Mouse (Mus musculus): ENCODE data around the gene Paxx. TPM values are rescaled to one million over a fixed set of nuclear protein-coding genes. Genes with fewer than 3 reads are reported as not detected.

The Paxx gene
- polyA plus RNA-seq, 1 experiment, result 49.0 TPM

GRCm38 (mm10) chr2:25442682-25443081 lies 18.2 kb downstream of the Paxx start:
- no peak for DNase-seq
- no peaks in the 10 kb centered on the region for H3K4me1 ChIP-seq (ENCODE audit: control insufficient read depth, insufficient read depth, low read length)
- 88% methylated on average over 14 of the region's 14 CpGs for WGBS
- no peaks in the 10 kb centered on the region for H3K27me3 ChIP-seq (replicated peaks; ENCODE audit: control insufficient read depth, insufficient read depth, low read length)
- no peak overlapping the region for H3K4me3 ChIP-seq (ENCODE audit: insufficient read depth, low read depth, low read length)
- H3K27ac ChIP-seq (ENCODE audit: insufficient read depth, low read depth, low read length), result no peak overlapping the region
- H3K36me3 ChIP-seq (ENCODE audit: control insufficient read depth, insufficient read depth, low read length), result no peaks in the 10 kb centered on the region
- TF ChIP-seq CTCF (conservative IDR thresholded peaks at IDR 0.05; ENCODE audit: insufficient read depth, insufficient read length, low read depth, low read length) (no peak), POLR2A (IDR thresholded peaks at IDR 0.05; ENCODE audit: low read depth, low read length) (no peak)

GRCm38 (mm10) chr2:25441067-25441466 lies 19.8 kb downstream of the Paxx start:
- no peak for TF ChIP-seq POLR2A (IDR thresholded peaks at IDR 0.05; ENCODE audit: low read depth, low read length)
- WGBS, result 84% methylated on average over 20 of the region's 20 CpGs
- no peak for DNase-seq
- no peaks in the 10 kb centered on the region for H3K36me3 ChIP-seq (ENCODE audit: control insufficient read depth, insufficient read depth, low read length)
- H3K27me3 ChIP-seq (replicated peaks; ENCODE audit: control insufficient read depth, insufficient read depth, low read length), result no peaks in the 10 kb centered on the region
- no peaks in the 10 kb centered on the region for H3K4me1 ChIP-seq (ENCODE audit: control insufficient read depth, insufficient read depth, low read length)
- H3K4me3 ChIP-seq (ENCODE audit: insufficient read depth, low read depth, low read length), result no peak overlapping the region
- H3K27ac ChIP-seq (ENCODE audit: insufficient read depth, low read depth, low read length), result no peak overlapping the region

GRCm38 (mm10) chr2:25436286-25436820 lies 24.5 kb downstream of the Paxx start:
- Histone ChIP-seq H3K4me3 (ENCODE audit: insufficient read depth, low read depth, low read length) (no peak overlapping the region), H3K36me3 (ENCODE audit: control insufficient read depth, insufficient read depth, low read length) (no peaks in the 10 kb centered on the region), H3K27ac (ENCODE audit: insufficient read depth, low read depth, low read length) (no peak overlapping the region), H3K4me1 (ENCODE audit: control insufficient read depth, insufficient read depth, low read length) (no peaks in the 10 kb centered on the region), H3K27me3 (replicated peaks; ENCODE audit: control insufficient read depth, insufficient read depth, low read length) (no peaks in the 10 kb centered on the region)
- DNase-seq, result no peak
- TF ChIP-seq CTCF (conservative IDR thresholded peaks at IDR 0.05; ENCODE audit: insufficient read depth, insufficient read length, low read depth, low read length) (no peak), POLR2A (IDR thresholded peaks at IDR 0.05; ENCODE audit: low read depth, low read length) (no peak)
- 80% methylated on average over 10 of the region's 10 CpGs for WGBS

GRCm38 (mm10) chr2:25434292-25434691 lies 26.6 kb downstream of the Paxx start:
- no peaks in the 10 kb centered on the region for H3K36me3 ChIP-seq (ENCODE audit: control insufficient read depth, insufficient read depth, low read length)
- H3K4me1 ChIP-seq (ENCODE audit: control insufficient read depth, insufficient read depth, low read length), result peaks cover 13% of the 10 kb centered on the region; the same call in 1 of the 2 replicates

DNA sequence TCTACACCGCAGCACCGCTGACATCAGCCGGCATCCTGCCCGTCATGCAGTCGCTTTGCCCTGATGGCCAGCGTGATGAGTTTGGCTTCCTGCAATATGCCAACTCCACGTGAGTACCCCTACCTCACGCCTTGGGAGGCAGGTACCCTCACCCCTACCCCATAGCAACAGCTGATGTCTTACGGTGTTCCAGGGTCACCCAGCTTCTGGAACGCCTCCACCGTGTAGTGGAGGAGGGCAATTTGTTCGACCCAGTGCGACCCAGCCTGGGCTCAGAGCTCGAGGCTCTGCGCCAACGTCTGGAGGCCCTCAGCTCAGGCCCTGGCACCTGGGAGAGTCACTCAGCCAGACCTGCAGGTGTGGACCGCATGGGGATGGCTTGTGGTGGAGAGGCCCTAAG lies 27.8 kb downstream of the Paxx start:
- no peaks in the 10 kb centered on the region for H3K36me3 ChIP-seq (ENCODE audit: control insufficient read depth, insufficient read depth, low read length)
- H3K27me3 ChIP-seq (replicated peaks; ENCODE audit: control insufficient read depth, insufficient read depth, low read length), result no peaks in the 10 kb centered on the region
- WGBS, result 84% methylated on average over 17 of the region's 17 CpGs
- no peak for DNase-seq
- no peak overlapping the region for H3K27ac ChIP-seq (ENCODE audit: insufficient read depth, low read depth, low read length)
- TF ChIP-seq POLR2A (IDR thresholded peaks at IDR 0.05; ENCODE audit: low read depth, low read length) (no peak), CTCF (conservative IDR thresholded peaks at IDR 0.05; ENCODE audit: insufficient read depth, insufficient read length, low read depth, low read length) (no peak)
- no peak overlapping the region for H3K4me3 ChIP-seq (ENCODE audit: insufficient read depth, low read depth, low read length)
- H3K4me1 ChIP-seq (ENCODE audit: control insufficient read depth, insufficient read depth, low read length), result peaks cover 13% of the 10 kb centered on the region; the same call in 1 of the 2 replicates

More at GRCm38 (mm10) chr2:25434292-25434691, 26.6 kb downstream of the Paxx start:
- no peak for DNase-seq
- WGBS, result 86% methylated on average over 8 of the region's 8 CpGs
- no peak overlapping the region for H3K4me3 ChIP-seq (ENCODE audit: insufficient read depth, low read depth, low read length)
- H3K27ac ChIP-seq (ENCODE audit: insufficient read depth, low read depth, low read length), result no peak overlapping the region
- H3K27me3 ChIP-seq (replicated peaks; ENCODE audit: control insufficient read depth, insufficient read depth, low read length), result no peaks in the 10 kb centered on the region
- no peak for TF ChIP-seq POLR2A (IDR thresholded peaks at IDR 0.05; ENCODE audit: low read depth, low read length)
- no peak for TF ChIP-seq CTCF (conservative IDR thresholded peaks at IDR 0.05; ENCODE audit: insufficient read depth, insufficient read length, low read depth, low read length)

- DNase-seq, result no peak
- H3K27ac ChIP-seq (ENCODE audit: insufficient read depth, low read depth, low read length), result no peak overlapping the region
- TF ChIP-seq POLR2A (IDR thresholded peaks at IDR 0.05; ENCODE audit: low read depth, low read length), result no peak
- no peak for TF ChIP-seq CTCF (conservative IDR thresholded peaks at IDR 0.05; ENCODE audit: insufficient read depth, insufficient read length, low read depth, low read length)
- H3K36me3 ChIP-seq (ENCODE audit: control insufficient read depth, insufficient read depth, low read length), result no peaks in the 10 kb centered on the region
- WGBS, result 84% methylated on average over 11 of the region's 11 CpGs
- H3K4me1 ChIP-seq (ENCODE audit: control insufficient read depth, insufficient read depth, low read length), result peaks cover 13% of the 10 kb centered on the region; the same call in 1 of the 2 replicates
- no peaks in the 10 kb centered on the region for H3K27me3 ChIP-seq (replicated peaks; ENCODE audit: control insufficient read depth, insufficient read depth, low read length)
- no peak overlapping the region for H3K4me3 ChIP-seq (ENCODE audit: insufficient read depth, low read depth, low read length)
Measured at GRCm38 (mm10) chr2:25432326-25433098, 28.4 kb downstream of the Paxx start.

- peaks cover 13% of the 10 kb centered on the region; the same call in 1 of the 2 replicates for H3K4me1 ChIP-seq (ENCODE audit: control insufficient read depth, insufficient read depth, low read length)
- WGBS, result 61% methylated on average over 6 of the region's 6 CpGs
- no peak for DNase-seq
- TF ChIP-seq POLR2A (IDR thresholded peaks at IDR 0.05; ENCODE audit: low read depth, low read length) (no peak), CTCF (conservative IDR thresholded peaks at IDR 0.05; ENCODE audit: insufficient read depth, insufficient read length, low read depth, low read length) (no peak)
- H3K4me3 ChIP-seq (ENCODE audit: insufficient read depth, low read depth, low read length), result no peak overlapping the region
- H3K27ac ChIP-seq (ENCODE audit: insufficient read depth, low read depth, low read length), result no peak overlapping the region
- H3K36me3 ChIP-seq (ENCODE audit: control insufficient read depth, insufficient read depth, low read length), result no peaks in the 10 kb centered on the region
- no peaks in the 10 kb centered on the region for H3K27me3 ChIP-seq (replicated peaks; ENCODE audit: control insufficient read depth, insufficient read depth, low read length)
Measured at GRCm38 (mm10) chr2:25431308-25431855, 29.5 kb downstream of the Paxx start.
